Mouse (Mus musculus): ENCODE data around the gene Fbxl13.

The Fbxl13 gene

GRCm38 (mm10) chr5:21518207-21518606, 127.2 kb downstream of the Fbxl13 start:
- no peak for DNase-seq

- DNase-seq: no peak
Observed at GRCm38 (mm10) chr5:21517562-21517961, 127.9 kb downstream of the Fbxl13 start.

GRCm38 (mm10) chr5:21513363-21513762, 132.1 kb downstream of the Fbxl13 start:
- DNase-seq: no peak

- DNase-seq: no peak
Observed at GRCm38 (mm10) chr5:21509801-21510200, 135.6 kb downstream of the Fbxl13 start.

- DNase-seq: no peak
Observed at GRCm38 (mm10) chr5:21506887-21507286, 138.5 kb downstream of the Fbxl13 start.

- DNase-seq: no peak
Observed at GRCm38 (mm10) chr5:21505159-21505558, 140.3 kb downstream of the Fbxl13 start.

GRCm38 (mm10) chr5:21502936-21503610, 142.4 kb downstream of the Fbxl13 start:
- no peak for DNase-seq

- DNase-seq: no peak
Observed at GRCm38 (mm10) chr5:21500941-21501340, 144.5 kb downstream of the Fbxl13 start.

GRCm38 (mm10) chr5:21500133-21500532, 145.3 kb downstream of the Fbxl13 start:
- no peak for DNase-seq

- DNase-seq: no peak
Observed at GRCm38 (mm10) chr5:21498925-21499324, 146.5 kb downstream of the Fbxl13 start.

- DNase-seq: no peak
Observed at GRCm38 (mm10) chr5:21498490-21498889, 146.9 kb downstream of the Fbxl13 start.

- DNase-seq: no peak
Observed at GRCm38 (mm10) chr5:21496881-21497280, 148.6 kb downstream of the Fbxl13 start.

GRCm38 (mm10) chr5:21496321-21496720, 149.1 kb downstream of the Fbxl13 start:
- no peak for DNase-seq

- no peak for DNase-seq
Observed at GRCm38 (mm10) chr5:21494781-21495180, 150.7 kb downstream of the Fbxl13 start.

- DNase-seq: no peak
Observed at GRCm38 (mm10) chr5:21493294-21493999, 152.0 kb downstream of the Fbxl13 start.

GRCm38 (mm10) chr5:21492213-21492612, 153.2 kb downstream of the Fbxl13 start:
- no peak for DNase-seq

GRCm38 (mm10) chr5:21491469-21491868, 154.0 kb downstream of the Fbxl13 start:
- DNase-seq: no peak

GRCm38 (mm10) chr5:21489135-21489534, 156.3 kb downstream of the Fbxl13 start:
- no peak for DNase-seq

GRCm38 (mm10) chr5:21488506-21488905, 156.9 kb downstream of the Fbxl13 start:
- DNase-seq: no peak

GRCm38 (mm10) chr5:21487716-21488115, 157.7 kb downstream of the Fbxl13 start:
- no peak for DNase-seq

- no peak for DNase-seq
Observed at GRCm38 (mm10) chr5:21487306-21487705, 158.1 kb downstream of the Fbxl13 start.

- no peak for DNase-seq
Observed at GRCm38 (mm10) chr5:21486798-21487197, 158.6 kb downstream of the Fbxl13 start.

- DNase-seq: no peak
Observed at GRCm38 (mm10) chr5:21485197-21485829, 160.1 kb downstream of the Fbxl13 start.

- no peak for DNase-seq
Observed at GRCm38 (mm10) chr5:21483275-21483674, 162.2 kb downstream of the Fbxl13 start.

Data from thymus, postnatal 25 days (tissue).